Mouse (Mus musculus) E14TG2a.4 (cell line): ENCODE results near the gene Gm20403.

Experiments
- CTCF ChIP-seq: conservative IDR thresholded peaks from 2 replicates; pipeline ENCODE4 v1.5.1; 2014; ENCODE audit warnings: low read length
- NANOG ChIP-seq: IDR thresholded peaks from 2 replicates; pipeline ENCODE4 v1.6.1; 2014; ENCODE audit warnings: borderline replicate concordance, low read length, mixed read lengths
- POU5F1 ChIP-seq: IDR thresholded peaks from 2 replicates; pipeline ENCODE4 v1.6.1; 2014; ENCODE audit warnings: low read length, borderline replicate concordance

DNA sequence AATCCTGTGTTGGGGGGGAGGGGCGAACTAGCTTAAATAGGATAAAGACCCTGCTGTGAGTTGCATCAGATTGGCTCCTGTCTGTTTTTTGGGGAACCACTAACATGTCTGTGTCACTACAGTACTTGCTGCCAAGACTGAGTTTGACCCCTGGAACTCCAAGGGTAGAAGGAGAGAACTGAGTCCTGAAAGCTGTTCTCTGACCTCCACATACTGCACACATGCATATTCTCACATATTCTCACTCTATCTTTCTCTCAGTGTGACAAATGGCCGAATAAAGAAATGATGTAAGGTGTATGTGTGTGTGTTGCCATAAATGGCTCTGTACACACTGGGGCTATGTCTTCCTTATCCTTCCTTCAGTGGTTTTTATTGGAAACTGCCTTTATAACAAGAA is 37.0 kb upstream of the Gm20403 start:
- TF ChIP-seq CTCF (no peak), NANOG (no peak), POU5F1 (no peak)
